Mouse (Mus musculus) neural tube, embryonic 15.5 days (tissue): Measurements from ENCODE around the gene Igsf3. TPM values are rescaled to one million over a fixed set of nuclear protein-coding genes. Genes with fewer than 3 reads are reported as not detected.
A peak's percentile ranks its signal among the peaks of the same experiment; 100 is the strongest.

Experiments
- ATAC-seq: fragments of 200-750 bp; cut with Nextera tagmentation; 2 replicates; pipeline ENCODE4 v1.8.0; 2017; ENCODE audit warnings: mild to moderate bottlenecking, moderate TSS enrichment, moderate library complexity; ENCODE audit not compliant: low FRiP score
- H3K27ac ChIP-seq: fragments of 300-500 bp; sonication (generic); replicated peaks from 2 replicates; pipeline ENCODE4 v1.5.1; 2015; ENCODE audit warnings: mild to moderate bottlenecking, inconsistent platforms
- H3K27me3 ChIP-seq: fragments of 300-500 bp; sonication (generic); replicated peaks from 2 replicates; pipeline ENCODE4 v1.6.1; 2015; ENCODE audit warnings: inconsistent platforms
- H3K36me3 ChIP-seq: fragments of 300-500 bp; sonication (generic); 2 replicates; pipeline ENCODE4 v1.6.1; 2015; ENCODE audit warnings: inconsistent platforms
- H3K4me1 ChIP-seq: fragments of 300-500 bp; sonication (generic); 2 replicates; pipeline ENCODE4 v1.6.1; 2015; ENCODE audit warnings: inconsistent platforms
- H3K4me2 ChIP-seq: fragments of 300-500 bp; sonication (generic); 2 replicates; pipeline ENCODE4 v1.6.1; 2015; ENCODE audit warnings: inconsistent platforms, mild to moderate bottlenecking, moderate library complexity
- H3K4me3 ChIP-seq: fragments of 300-500 bp; sonication (generic); replicated peaks from 2 replicates; pipeline ENCODE4 v1.5.1; 2015; ENCODE audit warnings: mild to moderate bottlenecking, inconsistent platforms
- H3K9ac ChIP-seq: fragments of 300-500 bp; sonication (generic); replicated peaks from 2 replicates; pipeline ENCODE4 v1.6.1; 2015; ENCODE audit warnings: mild to moderate bottlenecking, inconsistent platforms
- H3K9me3 ChIP-seq: fragments of 300-500 bp; sonication (generic); replicated peaks from 2 replicates; pipeline ENCODE4 v1.6.1; 2016; ENCODE audit warnings: inconsistent platforms
- WGBS: fragments of 180-500 bp; shearing (Covaris S2); methylation state at CpG from one replicate; pipeline ENCODE4 v1.1.7; 2015; ENCODE audit warnings: mixed read lengths; 5-methylcytosine and 5-hydroxymethylcytosine counted together
- polyA plus RNA-seq: library from polyadenylated mRNA; unstranded; fragments of >200 nt; fragmentation: Nextera tagmentation; extraction: Ambion mirVana; gene quantifications from 2 replicates; pipeline ENCODE4 v1.2.1, GENCODE M21; 2015

The Igsf3 gene
- polyA plus RNA-seq, 1 experiment from 2014 or later: 89.7 TPM

DNA sequence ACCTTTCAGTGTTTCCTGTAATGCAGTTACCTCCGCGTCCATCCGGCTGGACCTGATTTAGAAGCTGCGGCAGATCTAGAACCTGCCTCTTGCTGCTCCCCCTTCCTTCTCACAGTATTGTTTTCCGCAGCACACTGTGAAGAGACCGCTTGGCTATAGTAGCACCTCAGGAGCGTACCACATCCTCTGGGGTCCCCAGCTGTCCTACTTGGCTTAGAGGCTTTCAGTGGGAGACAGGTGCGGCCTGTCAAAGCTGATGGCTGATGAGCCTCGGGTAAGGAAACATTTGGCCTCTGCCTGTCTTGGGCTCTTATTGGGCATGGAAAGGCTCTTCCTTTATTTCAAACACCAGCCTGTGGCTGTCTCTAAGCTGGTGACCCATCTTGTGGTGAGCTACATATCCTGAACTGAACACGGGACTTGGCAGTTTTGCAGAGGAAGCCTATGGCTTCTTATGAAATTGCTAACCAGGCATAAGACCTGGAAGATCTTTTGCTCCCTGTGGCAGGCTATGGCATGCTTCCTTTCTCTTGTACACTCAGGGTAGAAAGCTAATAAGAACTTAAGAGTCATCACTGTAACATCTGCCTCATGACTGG lies 120.6 kb downstream of the Igsf3 start:
- 85% methylated on average over 10 of the region's 10 CpGs for WGBS
- H3K9ac ChIP-seq: no peak overlapping the region
- no peaks in the 10 kb centered on the region for H3K27me3 ChIP-seq
- H3K4me3 ChIP-seq: no peak overlapping the region
- H3K36me3 ChIP-seq: no peaks in the 10 kb centered on the region
- no peak for ATAC-seq
- no peak overlapping the region for H3K4me2 ChIP-seq
- H3K9me3 ChIP-seq: no peaks in the 10 kb centered on the region
- H3K27ac ChIP-seq: no peak overlapping the region
- H3K4me1 ChIP-seq: peaks cover 4% of the 10 kb centered on the region

GRCm38 (mm10) chr3:101499906-101500305 lies 123.0 kb downstream of the Igsf3 start:
- no peak for ATAC-seq

GRCm38 (mm10) chr3:101500393-101501051 lies 123.6 kb downstream of the Igsf3 start:
- Histone ChIP-seq H3K4me2 (no peak overlapping the region), H3K27me3 (no peaks in the 10 kb centered on the region), H3K27ac (no peak overlapping the region), H3K4me1 (no peaks in the 10 kb centered on the region), H3K36me3 (no peaks in the 10 kb centered on the region), H3K9me3 (no peaks in the 10 kb centered on the region), H3K4me3 (no peak overlapping the region), H3K9ac (no peak overlapping the region)
- ATAC-seq: no peak
- WGBS: 86% methylated on average over 11 of the region's 11 CpGs

More at GRCm38 (mm10) chr3:101499906-101500305, 123.0 kb downstream of the Igsf3 start:
- no peak overlapping the region for H3K27ac ChIP-seq
- WGBS: 75% methylated on average over 6 of the region's 6 CpGs
- no peak overlapping the region for H3K4me3 ChIP-seq
- H3K4me1 ChIP-seq: no peaks in the 10 kb centered on the region
- no peak overlapping the region for H3K4me2 ChIP-seq
- no peak overlapping the region for H3K9ac ChIP-seq
- no peaks in the 10 kb centered on the region for H3K9me3 ChIP-seq
- no peaks in the 10 kb centered on the region for H3K27me3 ChIP-seq
- H3K36me3 ChIP-seq: no peaks in the 10 kb centered on the region

DNA sequence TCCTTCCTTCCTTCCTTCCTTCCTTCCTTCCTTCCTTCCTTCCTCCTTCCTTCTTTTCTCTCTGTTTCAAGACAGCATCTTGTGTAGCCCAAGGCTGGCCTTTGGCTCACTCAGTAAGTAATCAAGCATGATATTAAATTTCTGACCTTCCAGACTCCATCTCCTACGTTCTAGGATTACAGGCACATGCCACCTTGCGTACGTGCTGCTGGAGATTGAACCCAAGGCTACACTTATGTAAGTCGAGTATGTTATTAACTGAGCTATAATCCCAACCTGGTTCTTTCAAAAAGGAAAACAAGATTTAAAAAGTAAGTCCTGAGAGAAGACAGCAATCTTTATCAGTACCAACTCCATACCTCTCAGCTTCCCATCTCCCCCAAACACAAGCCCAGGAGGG lies 124.7 kb downstream of the Igsf3 start:
- H3K4me2 ChIP-seq: no peak overlapping the region
- no peaks in the 10 kb centered on the region for H3K36me3 ChIP-seq
- H3K9ac ChIP-seq: no peak overlapping the region
- H3K27ac ChIP-seq: no peak overlapping the region
- no peak overlapping the region for H3K4me3 ChIP-seq
- ATAC-seq: no peak
- H3K4me1 ChIP-seq: peaks cover 10% of the 10 kb centered on the region
- 76% methylated on average over 4 of the region's 4 CpGs for WGBS
- H3K27me3 ChIP-seq: no peaks in the 10 kb centered on the region
- no peaks in the 10 kb centered on the region for H3K9me3 ChIP-seq

DNA sequence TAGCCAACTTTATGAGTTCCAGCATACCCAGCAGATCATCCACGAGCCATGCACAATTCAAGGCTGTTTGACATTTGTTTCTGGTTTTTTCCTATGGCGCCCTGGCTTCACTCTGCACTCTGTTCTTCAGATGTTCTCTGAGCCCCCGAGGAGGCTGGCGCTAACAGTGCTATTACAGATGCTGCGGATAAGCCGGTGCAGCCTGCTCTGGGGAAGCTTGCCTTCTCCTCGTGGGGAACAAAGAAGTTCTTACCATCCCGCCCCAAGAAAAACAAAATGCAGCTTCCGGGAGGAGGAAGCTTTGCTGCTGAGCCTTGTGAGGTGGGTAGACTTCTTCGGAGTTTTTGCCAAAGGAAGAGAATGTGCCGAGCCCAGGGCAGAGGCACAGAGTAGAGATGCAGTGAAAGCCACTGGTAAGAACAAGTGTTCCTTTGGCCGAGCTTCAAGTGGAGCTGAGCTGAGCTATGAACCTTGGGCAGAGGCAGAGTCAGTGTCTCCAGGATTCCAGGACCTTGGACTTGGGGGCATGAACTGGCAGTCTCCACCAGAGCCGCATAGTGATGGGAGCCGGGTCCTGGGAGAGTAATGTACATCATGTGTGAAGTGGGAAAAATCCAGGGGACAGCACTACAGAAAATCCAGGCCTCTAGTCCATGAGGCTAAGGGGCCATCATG lies 125.3 kb downstream of the Igsf3 start:
- Histone ChIP-seq H3K9me3 (no peaks in the 10 kb centered on the region), H3K27ac (no peak overlapping the region), H3K27me3 (no peaks in the 10 kb centered on the region), H3K4me1 (peaks cover 13% of the 10 kb centered on the region), H3K4me2 (no peak overlapping the region), H3K9ac (no peak overlapping the region), H3K36me3 (no peaks in the 10 kb centered on the region), H3K4me3 (no peak overlapping the region)
- no peak for ATAC-seq
- WGBS: 55% methylated on average over 14 of the region's 14 CpGs

GRCm38 (mm10) chr3:101506179-101506578 lies 129.3 kb downstream of the Igsf3 start:
- no peaks in the 10 kb centered on the region for H3K36me3 ChIP-seq
- peak overlapping the region; percentile 13; the same call in 1 of the 2 replicates for H3K27ac ChIP-seq
- no peak overlapping the region for H3K4me3 ChIP-seq
- ATAC-seq: peak; percentile 68
- peaks cover 15% of the 10 kb centered on the region for H3K4me1 ChIP-seq
- no peak overlapping the region for H3K4me2 ChIP-seq
- WGBS: 20% methylated on average over 5 of the region's 5 CpGs
- no peaks in the 10 kb centered on the region for H3K9me3 ChIP-seq
- no peaks in the 10 kb centered on the region for H3K27me3 ChIP-seq
- H3K9ac ChIP-seq: no peak overlapping the region

- H3K36me3 ChIP-seq: no peaks in the 10 kb centered on the region
- H3K9me3 ChIP-seq: no peaks in the 10 kb centered on the region
- no peak overlapping the region for H3K27ac ChIP-seq
- no peaks in the 10 kb centered on the region for H3K27me3 ChIP-seq
- H3K4me3 ChIP-seq: no peak overlapping the region
- ATAC-seq: no peak
- 81% methylated on average over 14 of the region's 14 CpGs for WGBS
- no peak overlapping the region for H3K9ac ChIP-seq
- H3K4me1 ChIP-seq: peaks cover 15% of the 10 kb centered on the region
- H3K4me2 ChIP-seq: no peak overlapping the region
Measured at GRCm38 (mm10) chr3:101506970-101507702, 130.3 kb downstream of the Igsf3 start.

DNA sequence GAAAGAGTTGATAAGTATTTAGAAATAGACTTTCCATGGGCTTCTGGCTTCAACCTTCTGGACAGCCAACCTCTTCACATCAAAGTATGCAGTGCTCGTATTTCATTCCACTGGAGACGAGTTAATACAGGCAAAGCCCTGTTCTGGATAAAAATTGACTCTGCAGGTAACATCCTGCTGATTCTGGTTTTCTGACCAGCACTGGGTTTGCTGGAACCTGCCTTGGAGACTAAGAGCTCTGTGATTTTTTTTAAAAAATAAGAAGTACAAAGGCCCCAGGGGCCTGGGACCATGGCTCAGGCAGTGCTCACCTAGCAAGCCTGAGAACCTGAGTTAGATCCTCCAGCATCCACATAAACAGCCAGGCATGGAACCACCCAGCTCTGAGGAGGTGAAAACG lies 130.9 kb downstream of the Igsf3 start:
- Histone ChIP-seq H3K27me3 (no peaks in the 10 kb centered on the region), H3K9ac (no peak overlapping the region), H3K9me3 (no peaks in the 10 kb centered on the region), H3K4me1 (peaks cover 15% of the 10 kb centered on the region), H3K4me2 (no peak overlapping the region), H3K4me3 (no peak overlapping the region), H3K36me3 (no peaks in the 10 kb centered on the region), H3K27ac (no peak overlapping the region)
- no peak for ATAC-seq
- 80% methylated on average over 3 of the region's 3 CpGs for WGBS

DNA sequence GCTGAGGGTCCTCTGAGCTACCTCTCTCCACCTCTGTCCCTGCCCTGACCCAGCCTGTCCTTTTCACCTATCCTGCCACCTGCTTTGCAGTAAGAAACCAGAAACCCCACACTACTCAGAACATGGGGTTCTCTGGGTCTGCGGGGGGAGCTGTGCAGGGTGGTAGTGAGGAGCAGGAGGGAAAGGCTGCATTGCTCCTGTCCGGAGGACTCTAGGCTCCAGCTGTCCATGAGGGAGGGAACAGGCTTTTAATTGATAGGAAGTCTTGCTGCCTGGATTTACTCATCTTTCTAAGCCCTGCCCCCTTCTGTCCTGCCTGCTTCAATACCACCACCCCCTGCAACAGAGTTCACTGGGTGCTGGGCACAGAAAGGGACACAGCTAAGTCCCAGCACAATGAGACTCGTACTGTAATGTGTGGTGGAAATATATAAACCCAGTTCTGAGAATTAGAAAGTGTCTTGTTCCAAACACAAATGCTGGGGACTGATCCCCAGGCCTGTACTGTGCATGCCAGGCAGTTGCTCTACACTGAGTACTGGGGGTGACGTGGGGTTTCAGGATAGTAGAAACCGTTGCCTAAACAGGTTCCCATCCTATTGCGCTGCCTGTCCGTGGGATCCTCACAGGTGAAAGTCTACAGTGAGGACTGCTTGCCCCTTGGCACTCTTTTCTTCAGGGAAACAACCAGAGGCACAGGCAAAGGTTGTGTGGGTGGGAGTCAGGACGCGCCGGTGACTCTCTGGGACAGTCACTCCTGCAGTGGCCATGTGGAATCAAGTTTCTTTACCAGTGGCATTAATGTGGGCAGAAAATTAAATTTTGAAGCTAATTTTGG lies 133.0 kb downstream of the Igsf3 start:
- Histone ChIP-seq H3K27me3 (no peaks in the 10 kb centered on the region), H3K4me1 (peaks cover 25% of the 10 kb centered on the region), H3K27ac (no peak overlapping the region), H3K36me3 (no peaks in the 10 kb centered on the region), H3K4me2 (no peak overlapping the region), H3K9ac (no peak overlapping the region), H3K9me3 (no peaks in the 10 kb centered on the region), H3K4me3 (no peak overlapping the region)
- no peak for ATAC-seq
- WGBS: 88% methylated on average over 10 of the region's 10 CpGs

DNA sequence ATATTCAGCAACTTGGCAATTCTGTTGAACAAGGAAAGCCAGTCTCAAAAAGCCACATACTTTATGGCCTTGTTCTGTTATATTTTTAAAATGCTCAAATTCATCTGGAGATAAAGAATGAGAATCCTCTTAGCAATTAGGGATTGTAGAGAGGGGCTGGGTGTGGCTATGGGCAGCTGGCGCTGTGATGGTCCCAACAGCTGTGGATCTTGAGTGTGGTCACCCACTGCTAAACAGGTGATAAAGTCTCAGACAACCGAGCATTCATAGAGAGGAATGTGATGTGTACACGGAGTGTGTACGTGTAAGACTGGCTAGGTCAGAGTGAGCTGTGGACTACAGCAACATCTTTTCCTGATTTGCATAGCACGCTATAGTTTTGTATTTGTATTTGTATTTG lies 133.7 kb downstream of the Igsf3 start:
- no peak for ATAC-seq
- WGBS: 91% methylated on average over 5 of the region's 5 CpGs
- Histone ChIP-seq H3K36me3 (no peaks in the 10 kb centered on the region), H3K9ac (no peak overlapping the region), H3K9me3 (no peaks in the 10 kb centered on the region), H3K4me2 (no peak overlapping the region), H3K4me3 (no peak overlapping the region), H3K27ac (no peak overlapping the region), H3K4me1 (peaks cover 25% of the 10 kb centered on the region), H3K27me3 (no peaks in the 10 kb centered on the region)
